ENCODE assay signal across 8 mouse cellular contexts in genomic region chr4:109979461-109980320, GRCm38 (mm10). TPM values are rescaled to one million over a fixed set of nuclear protein-coding genes. Genes with fewer than 3 reads are reported as not detected.
DNase-seq lines count a peak whose midpoint lies in the region; ATAC-seq lines count a peak whose summit lies in the region.

No protein-coding gene starts in this region.

- no peaks in the 10 kb centered on the region for H3K36me3 ChIP-seq in lung, embryonic 16.5 days (ENCODE audit: control insufficient read depth, insufficient read depth, low read length)
- no peaks in the 10 kb centered on the region for H3K36me3 ChIP-seq in limb, embryonic 11.5 days (ENCODE audit: control insufficient read depth, insufficient read depth, low read length)
- H3K36me3 ChIP-seq in stomach, embryonic 15.5 days, result no peaks in the 10 kb centered on the region

- ATAC-seq in CD4-positive, CD25-positive, alpha-beta regulatory T cell, adult 4 months, result no peak
- ATAC-seq in lung, embryonic 16.5 days (ENCODE audit: low read depth), result no peak
- ATAC-seq in limb, embryonic 11.5 days (ENCODE audit: insufficient number of reproducible peaks, low FRiP score, low TSS enrichment, low read depth), result no peak
- ATAC-seq in stomach, embryonic 15.5 days (ENCODE audit: insufficient read depth, low FRiP score, low read depth), result no peak
- ATAC-seq in megakaryocyte-erythroid progenitor cell, adult 5-6 weeks (replicated peaks; ENCODE audit: low FRiP score, low TSS enrichment, poor library complexity, severe bottlenecking), result no peak
- ATAC-seq in frontal cortex, adult (ENCODE audit: low TSS enrichment), result no peak

- H3K27ac ChIP-seq in lung, embryonic 16.5 days (ENCODE audit: low read length), result no peak overlapping the region
- H3K27ac ChIP-seq in limb, embryonic 11.5 days (replicated peaks; ENCODE audit: low read depth, low read length), result no peak overlapping the region
- H3K27ac ChIP-seq in stomach, embryonic 15.5 days, result no peak overlapping the region

- peaks cover 27% of the 10 kb centered on the region for H3K4me1 ChIP-seq in lung, embryonic 16.5 days (replicated peaks; ENCODE audit: control insufficient read depth, insufficient read depth, low read length)
- H3K4me1 ChIP-seq in limb, embryonic 11.5 days (ENCODE audit: control insufficient read depth, insufficient read depth, low read length), result peaks cover 24% of the 10 kb centered on the region
- H3K4me1 ChIP-seq in stomach, embryonic 15.5 days, result peaks cover 43% of the 10 kb centered on the region

- H3K27me3 ChIP-seq in lung, embryonic 16.5 days (ENCODE audit: control insufficient read depth, insufficient read depth, low read depth, low read length), result peaks cover 96% of the 10 kb centered on the region
- peaks cover 93% of the 10 kb centered on the region for H3K27me3 ChIP-seq in limb, embryonic 11.5 days (ENCODE audit: control insufficient read depth, insufficient read depth, low read length)
- H3K27me3 ChIP-seq in stomach, embryonic 15.5 days (replicated peaks), result peaks cover 98% of the 10 kb centered on the region

- no peak overlapping the region for H3K9ac ChIP-seq in lung, embryonic 16.5 days (ENCODE audit: low read length)
- H3K9ac ChIP-seq in limb, embryonic 11.5 days (ENCODE audit: low read length), result no peak overlapping the region
- no peak overlapping the region for H3K9ac ChIP-seq in stomach, embryonic 15.5 days

- DNase-seq in CD4-positive, CD25-positive, alpha-beta regulatory T cell, adult 2 months (ENCODE audit: low read depth, low spot score), result peak; percentile 4
- no peak for DNase-seq in lung, postnatal 4 days
- DNase-seq in limb, embryonic 11.5 days (ENCODE audit: low spot score), result peak; percentile 75

- H3K4me3 ChIP-seq in lung, embryonic 16.5 days (ENCODE audit: low read length), result peak overlapping the region; percentile 26
- H3K4me3 ChIP-seq in limb, embryonic 11.5 days (ENCODE audit: low read depth, low read length), result peak overlapping the region; percentile 24
- peak overlapping the region; percentile 13; the same call in 1 of the 2 replicates for H3K4me3 ChIP-seq in stomach, embryonic 15.5 days (replicated peaks)

- no peaks in the 10 kb centered on the region for H3K9me3 ChIP-seq in lung, embryonic 16.5 days (ENCODE audit: control insufficient read depth, low read length)
- H3K9me3 ChIP-seq in limb, embryonic 11.5 days (ENCODE audit: control insufficient read depth, low read length), result no peaks in the 10 kb centered on the region
- H3K9me3 ChIP-seq in stomach, embryonic 15.5 days, result no peaks in the 10 kb centered on the region

- 2% methylated on average over 66 of the region's 66 CpGs for WGBS in lung, embryonic 16.5 days
- WGBS in limb, embryonic 11.5 days, result under 1% methylated on average over 57 of the region's 66 CpGs
- under 1% methylated on average over 66 of the region's 66 CpGs for WGBS in stomach, embryonic 15.5 days

- H3K4me2 ChIP-seq in lung, embryonic 16.5 days (ENCODE audit: low read depth, low read length), result peak overlapping the region; percentile 16; the same call in 1 of the 2 replicates
- peak overlapping the region; percentile 40 for H3K4me2 ChIP-seq in limb, embryonic 11.5 days (ENCODE audit: low read depth, severe bottlenecking)
- peak overlapping the region; percentile 38 for H3K4me2 ChIP-seq in stomach, embryonic 15.5 days

RNA-seq across cellular contexts. Expression of gene Dmrta2, which starts 1.8 kb away (rescaled TPM):
- not detected for polyA plus RNA-seq in CD4-positive, CD25-positive, alpha-beta regulatory T cell, adult 4 months (2017; shearing (Covaris generic))
- 0.05 TPM in 1 of 2 replicates, not detected in the other for polyA plus RNA-seq in lung, embryonic 16.5 days (2015; fragmentation: Nextera tagmentation; extraction: Ambion mirVana)
- 0.38 and 0.40 TPM in 2 replicates for polyA plus RNA-seq in limb, embryonic 11.5 days (2014; fragmentation: Nextera tagmentation; extraction: Ambion mirVana)
- polyA plus RNA-seq in stomach, embryonic 15.5 days (2015; fragmentation: Nextera tagmentation; extraction: Ambion mirVana), result 0.09 TPM in 1 of 2 replicates, not detected in the other
- total RNA-seq in megakaryocyte-erythroid progenitor cell, adult 5-6 weeks (2014; fragmentation: Nextera tagmentation), result not detected in 2 replicates
- total RNA-seq in megakaryocyte-erythroid progenitor cell, adult 5-6 weeks (2017), result 0.23 TPM in 1 of 2 replicates, not detected in the other

Comparison
In these comparisons a context has a peak if more than half of its experiments do, and no peak if none do; other contexts are left out.
1. DNase-seq: peak in CD4-positive, CD25-positive, alpha-beta regulatory T cell, adult 2 months (single experiment) and limb, embryonic 11.5 days (single experiment); none in lung, postnatal 4 days (0 of 2).
2. Peak in every context shown above with its lines, with median percentiles within 50 percentile points of each other: H3K4me2 ChIP-seq and H3K4me3 ChIP-seq.